32 mouse cellular contexts compared by ENCODE assay signal in the genomic region with DNA sequence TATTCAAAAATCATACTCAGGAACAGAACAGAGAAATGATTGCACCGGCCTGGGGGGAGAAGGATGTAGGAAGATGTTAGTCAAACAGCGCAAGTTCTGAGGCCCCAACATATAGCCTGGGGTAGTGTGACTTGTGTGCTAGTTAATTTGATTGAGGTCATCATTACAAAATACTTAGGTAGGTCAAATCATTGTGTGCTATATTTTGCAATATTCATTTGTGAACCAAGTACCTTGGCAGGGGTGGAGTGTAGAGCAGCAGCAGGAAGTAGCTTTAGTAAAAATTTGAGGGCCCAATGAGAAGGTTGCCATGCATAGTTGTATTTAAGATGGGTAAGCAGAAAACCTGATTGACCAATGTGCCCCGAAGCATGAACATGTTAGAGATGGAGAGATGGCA.
"Had no signal": no experiment of that assay in that cellular context is flagged by ENCODE, and none has a peak within 500 bp of the region (broad histone marks: within the 10 kb centered on the region; RNA-seq: fewer than 3 reads in every experiment).

No protein-coding gene starts in this region.

- H3K4me1 ChIP-seq: limb, embryonic 10.5 days; limb, embryonic 12.5 days; limb, embryonic 13.5 days; limb, embryonic 15.5 days; liver, embryonic 12.5 days; liver, embryonic 13.5 days; liver, embryonic 15.5 days; lung, embryonic 15.5 days; midbrain, embryonic 10.5 days; midbrain, embryonic 12.5 days; midbrain, embryonic 13.5 days; midbrain, embryonic 15.5 days; neural tube, embryonic 12.5 days had no signal

- H3K36me3 ChIP-seq: limb, embryonic 10.5 days; limb, embryonic 12.5 days; limb, embryonic 13.5 days; limb, embryonic 15.5 days; liver, embryonic 12.5 days; liver, embryonic 13.5 days; liver, embryonic 15.5 days; lung, embryonic 15.5 days; midbrain, embryonic 10.5 days; midbrain, embryonic 12.5 days; midbrain, embryonic 13.5 days; midbrain, embryonic 15.5 days; neural tube, embryonic 12.5 days had no signal

- DNase-seq: left cerebral cortex, postnatal 4 days; liver; liver, embryonic 13.5 days; liver, postnatal 0 days; lung, adult 18-20 months; lung, adult 2 months; lung, embryonic 14.5 days; lung, postnatal 10 days; lung, postnatal 14 days; lung, postnatal 36 days; lung, postnatal 4 days; midbrain, embryonic 14.5 days had no signal

- H3K27ac ChIP-seq: limb, embryonic 10.5 days; limb, embryonic 12.5 days; limb, embryonic 13.5 days; limb, embryonic 15.5 days; liver, embryonic 12.5 days; liver, embryonic 13.5 days; liver, embryonic 14.5 days; liver, embryonic 15.5 days; lung, embryonic 15.5 days; macrophage; midbrain, embryonic 10.5 days; midbrain, embryonic 12.5 days; midbrain, embryonic 13.5 days; midbrain, embryonic 15.5 days; neural tube, embryonic 12.5 days had no signal

- ATAC-seq: liver, embryonic 12.5 days; liver, postnatal 0 days; lung, postnatal 0 days; midbrain, embryonic 13.5 days; midbrain, embryonic 15.5 days; midbrain, embryonic 16.5 days had no signal

- H3K4me3 ChIP-seq: limb, embryonic 10.5 days; limb, embryonic 12.5 days; limb, embryonic 13.5 days; limb, embryonic 15.5 days; liver, embryonic 12.5 days; liver, embryonic 13.5 days; liver, embryonic 15.5 days; lung, embryonic 15.5 days; megakaryocyte, embryonic 14.5 days; midbrain, embryonic 10.5 days; midbrain, embryonic 12.5 days; midbrain, embryonic 13.5 days; midbrain, embryonic 15.5 days; myocyte; neural tube, embryonic 12.5 days had no signal

- H3K9me3 ChIP-seq: limb, embryonic 10.5 days; limb, embryonic 12.5 days; limb, embryonic 13.5 days; limb, embryonic 15.5 days; liver, embryonic 12.5 days; liver, embryonic 13.5 days; liver, embryonic 15.5 days; lung, embryonic 15.5 days; megakaryocyte, embryonic 14.5 days; midbrain, embryonic 10.5 days; midbrain, embryonic 12.5 days; midbrain, embryonic 13.5 days; midbrain, embryonic 15.5 days; neural tube, embryonic 12.5 days had no signal

- H3K9ac ChIP-seq: limb, embryonic 12.5 days; limb, embryonic 13.5 days; limb, embryonic 15.5 days; liver, embryonic 12.5 days; liver, embryonic 13.5 days; liver, embryonic 14.5 days; liver, embryonic 15.5 days; liver, postnatal 0 days; lung, embryonic 14.5 days; lung, embryonic 15.5 days; midbrain, embryonic 12.5 days; midbrain, embryonic 13.5 days; midbrain, embryonic 15.5 days; neural tube, embryonic 12.5 days had no signal

- H3K27me3 ChIP-seq: limb, embryonic 12.5 days; limb, embryonic 13.5 days; limb, embryonic 15.5 days; liver, embryonic 15.5 days; lung, embryonic 15.5 days; midbrain, embryonic 12.5 days; midbrain, embryonic 13.5 days; midbrain, embryonic 15.5 days; neural tube, embryonic 12.5 days had no signal

- H3K4me2 ChIP-seq: limb, embryonic 12.5 days; limb, embryonic 13.5 days; limb, embryonic 15.5 days; liver, embryonic 11.5 days; liver, embryonic 12.5 days; liver, embryonic 13.5 days; liver, embryonic 15.5 days; lung, embryonic 14.5 days; lung, embryonic 15.5 days; midbrain, embryonic 11.5 days; midbrain, embryonic 12.5 days; midbrain, embryonic 13.5 days; midbrain, embryonic 15.5 days; neural tube, embryonic 12.5 days had no signal
